ENCODE assay signal across 16 mouse cellular contexts in the genomic region with DNA sequence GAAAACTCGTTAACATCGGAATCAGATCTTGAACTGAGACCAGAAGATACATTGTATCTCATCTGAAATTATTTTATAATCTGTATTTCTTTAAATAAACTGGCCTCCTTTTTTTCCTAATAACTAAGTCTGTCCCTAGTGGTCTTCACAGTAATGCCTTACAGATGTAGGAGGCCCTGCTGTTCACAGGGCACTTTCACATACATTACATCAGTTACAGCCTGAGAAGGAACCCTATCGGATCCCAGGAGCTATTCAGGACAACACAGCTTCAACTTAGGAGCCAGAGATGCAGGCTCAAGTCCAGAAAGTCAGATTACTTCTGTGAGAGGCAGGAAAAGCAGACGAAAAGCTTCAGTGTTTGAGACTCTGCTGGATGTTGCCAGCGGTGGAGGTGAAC.
"Had no signal": no experiment of that assay in that cellular context is flagged by ENCODE, and none has a peak within 500 bp of the region (broad histone marks: within the 10 kb centered on the region; RNA-seq: fewer than 3 reads in every experiment).

No protein-coding gene starts in this region.

- ATAC-seq: liver, postnatal 0 days; midbrain, embryonic 16.5 days had no signal

- H3K36me3 ChIP-seq: limb, embryonic 15.5 days; liver, embryonic 13.5 days; lung, embryonic 15.5 days; midbrain, embryonic 12.5 days; stomach, embryonic 15.5 days had no signal

- H3K4me2 ChIP-seq: limb, embryonic 15.5 days; liver, embryonic 13.5 days; lung, embryonic 15.5 days; midbrain, embryonic 12.5 days; stomach, embryonic 15.5 days had no signal

- H3K27me3 ChIP-seq: limb, embryonic 15.5 days; liver, embryonic 13.5 days; lung, embryonic 15.5 days; megakaryocyte, embryonic 14.5 days; midbrain, embryonic 12.5 days; stomach, embryonic 15.5 days had no signal

- H3K4me1 ChIP-seq: liver, embryonic 13.5 days; lung, embryonic 15.5 days; megakaryocyte, embryonic 14.5 days; midbrain, embryonic 12.5 days; stomach, embryonic 15.5 days had no signal

- H3K9me3 ChIP-seq: limb, embryonic 15.5 days; liver, embryonic 13.5 days; lung, embryonic 15.5 days; megakaryocyte, embryonic 14.5 days; midbrain, embryonic 12.5 days; stomach, embryonic 15.5 days had no signal

- H3K27ac ChIP-seq: liver, embryonic 13.5 days; lung, embryonic 15.5 days; macrophage; midbrain, embryonic 12.5 days; stomach, embryonic 15.5 days had no signal

- H3K9ac ChIP-seq: limb, embryonic 15.5 days; liver, embryonic 13.5 days; liver, postnatal 0 days; lung, embryonic 15.5 days; midbrain, embryonic 12.5 days; stomach, embryonic 15.5 days had no signal

- H3K4me3 ChIP-seq: limb, embryonic 15.5 days; liver, embryonic 13.5 days; lung, embryonic 15.5 days; megakaryocyte, embryonic 14.5 days; midbrain, embryonic 12.5 days; stomach, embryonic 15.5 days had no signal

- DNase-seq: kidney, adult 8-10 months; kidney, postnatal 25 days; layer of hippocampus, adult 9-11 months; layer of hippocampus, postnatal 36 days; liver, embryonic 13.5 days; liver, postnatal 0 days; lung, postnatal 14 days; right cerebral cortex, postnatal 14 days; thymus, postnatal 36 days had no signal
